Mouse (Mus musculus) ES-E14 (cell line): ENCODE results near the gene Itga2b.

ENCODE experiments used
- CHD2 ChIP-seq: IDR thresholded peaks from 2 replicates; pipeline ENCODE4 v1.6.1; 2014; ENCODE audit warnings: mild to moderate bottlenecking, low read depth, low read length, inconsistent platforms
- HCFC1 ChIP-seq: IDR thresholded peaks from 2 replicates; pipeline ENCODE4 v1.6.1; 2012; ENCODE audit warnings: low read length, inconsistent platforms, borderline replicate concordance; ENCODE audit not compliant: insufficient read depth
- MAFK ChIP-seq: IDR thresholded peaks from 2 replicates; pipeline ENCODE4 v1.6.1; 2014; ENCODE audit warnings: mild to moderate bottlenecking, low read depth, low read length, inconsistent platforms; ENCODE audit not compliant: insufficient read depth
- ZC3H11A ChIP-seq: IDR thresholded peaks from 2 replicates; pipeline ENCODE4 v1.6.1; 2012; ENCODE audit warnings: low read depth, mild to moderate bottlenecking, inconsistent platforms, low read length, borderline replicate concordance
- ZNF384 ChIP-seq: IDR thresholded peaks from 2 replicates; pipeline ENCODE4 v1.6.1; 2012; ENCODE audit warnings: low read depth, low read length, inconsistent platforms

DNA sequence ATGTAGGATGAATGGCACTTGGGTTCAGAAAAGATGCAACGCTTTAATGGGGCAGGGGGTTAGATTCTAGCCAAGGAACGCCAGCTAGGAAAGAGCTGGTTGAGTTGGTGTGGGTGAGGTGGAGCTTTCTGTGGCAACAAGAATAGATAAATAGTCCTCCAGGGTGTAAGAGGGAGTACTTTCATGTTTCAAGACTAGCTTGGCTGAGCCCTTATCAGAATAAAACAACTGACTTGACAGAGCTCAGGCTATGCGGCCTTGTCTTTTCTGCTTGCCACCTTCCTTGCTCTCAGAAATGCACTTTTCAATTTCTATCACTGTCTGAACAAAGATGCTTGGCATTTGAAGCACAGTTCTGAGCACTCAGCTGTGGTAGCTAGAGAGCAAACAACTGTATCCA is 5.1 kb upstream of the Itga2b start:
- TF ChIP-seq HCFC1 = no peak
- TF ChIP-seq MAFK = no peak
- TF ChIP-seq ZC3H11A = no peak
- TF ChIP-seq CHD2 = no peak
- no peak for TF ChIP-seq ZNF384
